Mouse (Mus musculus) right cerebral cortex, postnatal 25 days (tissue): ENCODE measurements at regions not wholly inside any gene's neighbourhood (a gene's known extent, or its start where the extent isn't known, plus 50 kb on each side); places are given as distances from the start of the nearest gene placed in this dataset.
"Not testable (repeated sequence)": the region's sequence is repeated elsewhere in the genome, so short reads cannot be mapped to it uniquely, and the experiment has no call there.

Experiments used
- DNase-seq: peaks from one replicate; pipeline ENCODE4 v3.0.0; 2022

DNA sequence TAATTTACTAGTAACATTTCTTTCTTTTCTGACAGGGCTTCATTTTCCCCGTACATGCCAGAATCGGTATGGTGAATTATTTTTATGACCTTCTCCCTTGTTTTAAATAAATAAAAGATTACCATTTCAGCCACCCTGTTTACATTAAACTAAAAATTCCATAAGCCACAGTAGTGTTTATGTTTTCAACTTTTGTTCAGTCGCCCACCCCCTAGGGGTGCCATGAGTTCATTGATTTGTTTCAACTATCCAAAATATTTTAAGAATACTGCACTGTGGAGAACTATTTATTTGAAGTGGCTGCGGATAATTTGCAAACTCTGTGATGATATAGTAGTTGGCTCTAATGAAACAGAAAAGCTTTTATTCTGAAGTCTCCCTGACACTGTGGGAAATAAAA lies 132.9 kb downstream of the Tfec start:
- DNase-seq, result no peak

- no peak for DNase-seq
Observed at GRCm38 (mm10) chr6:16764707-16765106, 133.5 kb downstream of the Tfec start.

DNA sequence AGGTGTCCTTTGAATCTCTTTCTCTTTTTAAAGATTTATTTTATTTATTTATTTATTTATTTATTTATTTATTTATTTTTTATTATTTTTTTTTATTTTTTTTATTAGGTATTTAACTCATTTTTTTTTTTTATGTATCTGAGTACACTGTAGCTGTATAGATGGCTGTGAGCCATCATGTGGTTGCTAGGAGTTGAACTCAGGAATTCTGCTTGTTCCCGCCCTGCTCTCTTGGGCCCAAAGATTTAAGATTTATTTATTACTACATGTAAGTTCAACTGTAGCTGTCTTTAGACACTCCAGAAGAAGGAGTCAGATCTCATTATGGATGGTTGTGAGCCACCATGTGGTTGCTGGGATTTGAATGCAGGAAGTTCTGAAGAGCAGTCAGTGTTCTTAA lies 143.2 kb downstream of the Tfec start:
- DNase-seq, result not testable (repeated sequence)

DNA sequence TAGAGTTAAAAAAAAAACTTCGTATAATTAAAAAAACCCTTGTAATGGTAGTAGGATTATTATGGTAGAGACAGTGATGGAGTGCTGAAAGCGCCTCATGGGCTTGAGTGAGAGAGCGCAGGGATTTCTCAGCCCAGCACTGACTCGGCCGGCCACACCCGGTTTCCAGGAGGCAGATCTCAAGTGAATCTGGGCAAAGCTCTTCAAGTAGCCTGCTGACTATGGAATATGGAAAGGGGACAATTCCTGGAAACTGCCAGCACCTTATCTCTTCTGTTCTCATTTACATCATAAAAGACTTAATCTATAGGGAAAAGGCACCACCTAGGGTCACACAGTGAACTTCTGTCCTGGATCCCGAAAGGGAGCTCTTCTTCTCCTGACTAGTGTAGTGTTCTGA lies 165.1 kb downstream of the Tfec start:
- no peak for DNase-seq

GRCm38 (mm10) chr6:16732095-16732494 lies 166.1 kb downstream of the Tfec start:
- DNase-seq, result no peak

DNA sequence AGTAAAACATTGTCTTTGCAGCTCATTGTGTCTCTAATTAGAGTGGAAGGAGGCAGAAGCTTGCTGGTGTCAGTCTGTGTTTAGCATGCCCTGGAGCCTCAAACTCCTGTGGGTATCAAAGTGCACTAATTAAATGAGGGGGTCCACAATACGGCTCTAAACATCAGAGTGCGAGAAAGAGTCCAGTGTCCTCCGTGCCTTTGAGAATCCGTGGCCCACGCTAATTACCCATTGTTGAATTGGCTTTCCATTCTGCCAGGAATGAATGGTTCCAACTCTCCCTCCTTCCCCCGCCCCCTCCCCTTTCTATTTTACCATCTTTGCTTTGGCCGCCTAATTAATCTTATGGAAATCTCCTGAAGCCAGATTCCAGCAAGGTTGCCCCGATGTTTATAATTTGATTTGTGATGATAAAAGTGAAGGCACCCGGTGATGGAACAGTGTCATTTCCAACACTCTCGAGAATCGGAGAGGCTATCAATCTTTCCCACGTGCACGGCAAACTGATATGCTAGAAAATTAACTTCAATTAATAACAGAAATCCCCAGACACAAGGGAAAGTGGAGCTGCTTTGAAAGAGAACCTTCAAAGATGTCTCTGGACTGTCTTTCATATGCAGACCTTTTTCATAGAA lies 170.9 kb downstream of the Tfec start:
- DNase-seq, result no peak

DNA sequence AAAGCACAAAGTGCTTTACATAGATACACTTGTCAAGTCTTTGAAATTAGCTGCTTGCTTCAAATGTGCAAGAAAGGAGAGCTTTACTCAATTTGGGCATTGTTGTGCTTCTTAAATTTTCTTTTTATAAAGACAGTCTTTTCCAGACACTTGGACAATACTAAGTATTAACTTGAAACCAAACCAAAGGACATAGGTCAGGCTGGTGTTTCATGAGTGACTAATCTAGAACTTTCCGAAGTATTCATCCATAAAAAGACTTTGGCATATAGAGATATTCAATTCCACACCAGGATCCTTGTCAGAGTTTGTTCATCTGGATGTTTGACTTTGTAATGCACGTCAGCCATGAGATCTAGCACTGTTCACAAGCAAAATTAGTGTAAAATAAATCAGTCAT lies 173.0 kb downstream of the Tfec start:
- no peak for DNase-seq

GRCm38 (mm10) chr6:16704496-16704895 lies 193.7 kb downstream of the Tfec start:
- no peak for DNase-seq

DNA sequence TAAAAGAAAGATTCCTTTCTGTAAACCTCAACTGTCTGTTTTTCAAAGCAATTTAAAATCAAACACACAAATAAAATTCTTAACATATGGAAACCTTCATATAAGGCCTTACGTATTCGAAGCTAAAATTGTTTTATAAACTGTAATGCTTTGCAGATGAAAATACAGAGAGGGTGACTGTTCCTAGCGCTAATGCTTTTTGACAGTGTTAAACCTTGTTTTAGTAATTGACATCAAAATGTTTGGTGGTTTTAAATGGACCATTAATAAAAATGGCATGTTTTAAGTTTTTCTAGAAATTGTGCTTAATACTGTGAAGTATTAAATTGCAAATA lies 194.9 kb downstream of the Tfec start:
- DNase-seq, result no peak

- no peak for DNase-seq
Observed at GRCm38 (mm10) chr6:16702706-16703411, 195.4 kb downstream of the Tfec start.

DNA sequence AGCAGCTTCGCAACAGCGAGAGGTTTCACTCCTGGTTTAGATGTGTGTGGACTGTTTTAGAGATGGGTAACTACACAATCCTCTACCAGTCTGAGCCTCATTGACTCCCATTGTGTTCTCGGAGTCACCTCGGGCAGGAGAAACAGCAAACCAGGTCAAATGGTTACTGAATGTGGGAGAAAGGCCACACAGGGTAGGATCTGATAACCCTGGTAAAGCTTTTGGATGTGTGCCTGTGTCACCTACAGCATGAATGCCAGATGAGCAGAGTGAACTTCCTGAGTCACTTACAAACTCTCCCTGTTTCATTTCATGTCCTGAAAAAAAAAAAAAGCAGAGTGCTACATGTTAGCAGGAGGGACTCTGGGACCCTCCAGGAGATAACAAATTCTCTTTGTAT lies 201.0 kb downstream of the Tfec start:
- DNase-seq, result no peak

DNA sequence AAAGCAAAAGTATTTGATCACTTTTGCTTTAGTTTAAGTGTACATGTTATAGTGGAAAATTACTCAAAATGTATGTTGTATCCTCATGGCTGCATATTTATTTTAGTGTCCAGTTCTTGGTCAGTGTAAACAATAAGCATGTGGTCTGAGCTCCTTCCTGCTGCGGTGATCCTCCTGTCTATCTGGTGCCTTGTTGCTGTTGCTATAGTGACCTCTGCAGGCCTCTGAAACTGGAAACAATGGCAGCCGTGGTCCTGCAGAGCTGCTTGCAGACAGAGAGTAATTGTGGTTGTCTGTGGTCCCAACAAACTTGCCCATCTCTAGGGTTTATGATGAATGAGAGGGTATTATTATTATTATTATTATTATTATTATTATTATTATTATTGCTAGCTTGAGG lies 230.2 kb downstream of the Tfec start:
- DNase-seq, result no peak

- DNase-seq, result no peak
Observed at GRCm38 (mm10) chr6:16667241-16667640, 231.0 kb downstream of the Tfec start.

- no peak for DNase-seq
Observed at GRCm38 (mm10) chr6:16646269-16646668, 252.0 kb downstream of the Tfec start.

DNA sequence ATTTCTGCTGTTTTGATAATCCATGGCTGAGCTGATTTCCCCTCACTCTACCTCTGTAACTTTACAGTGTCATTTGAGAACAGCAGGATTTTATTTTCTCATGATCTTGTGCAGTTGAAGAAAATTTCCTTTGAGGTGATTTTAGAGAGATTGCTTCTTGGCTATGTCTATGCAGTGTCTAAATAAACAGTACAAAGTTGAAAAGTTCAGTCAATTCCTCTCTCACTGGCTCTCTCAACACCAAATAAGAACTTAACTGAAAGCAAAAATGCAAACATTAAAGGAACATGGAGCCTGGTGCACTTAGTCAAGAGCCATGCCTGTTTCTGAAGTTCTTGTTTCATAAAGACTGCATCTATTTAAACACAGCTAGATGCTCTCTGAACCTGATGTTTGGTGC lies 254.7 kb downstream of the Tfec start:
- no peak for DNase-seq

GRCm38 (mm10) chr6:16636736-16637304 lies 261.4 kb downstream of the Tfec start:
- DNase-seq, result no peak

DNA sequence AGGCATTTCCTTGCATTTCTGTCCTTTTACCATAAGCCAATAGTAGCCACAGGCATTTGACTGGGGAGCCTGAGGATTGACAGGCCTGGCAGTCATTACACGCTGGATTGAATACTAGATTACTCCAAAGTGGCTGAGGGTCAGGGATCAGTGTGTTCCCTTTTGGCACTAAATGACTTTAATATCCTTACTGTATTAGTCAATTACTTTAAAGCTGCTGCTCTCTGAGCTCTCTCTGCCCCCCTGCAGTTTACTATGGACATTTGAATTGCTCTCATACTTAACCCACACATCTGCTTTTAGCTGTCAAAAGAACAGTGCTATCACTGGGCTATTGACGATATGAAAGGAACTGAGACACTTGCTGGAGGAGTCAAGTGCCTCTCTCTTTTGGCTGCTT lies 262.1 kb downstream of the Tfec start:
- no peak for DNase-seq

GRCm38 (mm10) chr6:16607393-16608023 lies 290.7 kb downstream of the Tfec start:
- DNase-seq, result no peak

DNA sequence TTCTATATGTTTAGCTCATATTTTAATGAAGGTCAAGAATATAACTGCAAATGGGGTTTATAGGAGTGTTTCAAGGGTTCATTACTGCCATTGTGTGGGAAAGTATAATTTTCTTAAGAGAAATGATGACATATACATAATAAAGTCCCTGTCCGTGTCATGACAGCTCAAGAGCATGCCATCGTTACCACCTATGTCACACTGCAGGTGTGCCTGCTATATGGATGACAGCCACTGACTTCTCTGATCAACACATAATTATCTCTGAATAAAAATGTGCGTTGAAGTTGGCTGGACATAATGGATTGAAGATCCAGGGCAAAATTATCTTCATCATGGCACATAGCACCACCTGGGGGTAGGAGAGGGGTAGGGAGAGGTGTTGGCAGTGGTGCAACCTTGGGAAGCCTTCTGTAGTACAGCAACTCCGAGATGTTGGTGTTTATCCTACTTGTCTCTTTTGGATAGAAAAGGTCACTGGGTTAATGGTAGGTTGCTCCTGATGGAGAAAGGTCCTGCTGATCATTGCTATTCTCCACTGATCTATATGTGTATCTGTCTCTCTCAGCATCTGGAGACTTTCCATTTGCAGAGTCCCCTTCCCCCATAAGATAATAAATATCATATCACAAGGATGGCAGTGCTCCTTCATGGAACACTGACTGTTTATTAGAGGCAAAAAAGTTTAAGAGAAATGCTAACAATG lies 291.4 kb downstream of the Tfec start:
- DNase-seq, result no peak

DNA sequence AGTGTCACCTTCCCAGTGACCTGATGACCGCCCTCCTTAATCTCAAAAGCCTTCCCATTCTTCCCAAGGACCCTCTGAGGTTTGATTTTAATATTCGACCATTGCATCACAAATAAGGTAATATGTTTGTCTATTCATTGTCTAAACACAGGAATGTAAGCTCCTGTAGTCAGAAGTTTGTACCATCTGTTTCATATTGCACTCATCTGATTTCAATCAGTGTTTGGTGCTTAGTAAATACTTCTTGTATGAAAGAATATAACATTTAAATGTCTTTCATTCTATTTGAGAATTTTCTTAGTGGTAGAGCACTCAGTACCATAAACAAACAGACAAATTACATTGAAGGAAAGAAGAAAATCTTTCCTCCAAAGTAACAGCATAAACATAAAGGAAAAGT lies 305.8 kb downstream of the Tfec start:
- no peak for DNase-seq

DNA sequence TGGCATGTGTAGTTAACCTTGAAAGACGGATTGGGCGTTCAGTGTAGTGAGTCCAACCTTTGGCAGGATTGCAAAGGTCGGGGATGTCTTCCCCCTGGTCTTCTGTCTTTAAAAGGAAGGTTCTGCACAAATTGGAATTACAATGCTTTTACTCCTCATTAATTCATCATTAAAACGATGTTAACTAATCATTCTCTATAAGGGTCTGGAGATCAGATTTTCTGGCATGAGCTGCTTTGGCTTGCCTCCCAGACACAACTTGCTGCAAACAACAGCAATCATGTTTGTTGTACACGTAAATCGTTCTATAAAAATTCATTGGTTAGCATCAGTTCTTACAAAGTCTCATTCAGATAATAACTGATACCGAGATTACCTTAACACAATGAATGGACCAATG lies 315.9 kb downstream of the Tfec start:
- DNase-seq, result no peak

- no peak for DNase-seq
Observed at GRCm38 (mm10) chr6:16581801-16582200, 316.4 kb downstream of the Tfec start.

- DNase-seq, result no peak
Observed at GRCm38 (mm10) chr6:16575875-16576274, 322.4 kb downstream of the Tfec start.

GRCm38 (mm10) chr6:16572828-16573227 lies 325.4 kb downstream of the Tfec start:
- DNase-seq, result peak; percentile 17
